Mouse (Mus musculus): Measurements from ENCODE around the gene Apol7a.

- TF ChIP-seq POLR2A (IDR thresholded peaks at IDR 0.05; ENCODE audit: borderline replicate concordance, extremely low read depth, low read depth, low read length), result no peak
- no peak for TF ChIP-seq CTCF (IDR thresholded peaks at IDR 0.05; ENCODE audit: insufficient read depth, low read length)
Measured at GRCm38 (mm10) chr15:77338451-77338850, 60.5 kb downstream of the Apol7a start.

Data from lung, adult 2 months (tissue).